Mouse (Mus musculus) lung, postnatal 0 days (tissue): ENCODE measurements around the gene Dpy19l1.

ENCODE experiments used
- CTCF ChIP-seq: IDR thresholded peaks from 2 replicates; pipeline ENCODE4 v1.5.1; 2016; ENCODE audit warnings: antibody characterized with exemption, mild to moderate bottlenecking
- EP300 ChIP-seq: IDR thresholded peaks from 2 replicates; pipeline ENCODE4 v1.6.1; 2016; ENCODE audit warnings: antibody characterized with exemption, mild to moderate bottlenecking, control low read depth

DNA sequence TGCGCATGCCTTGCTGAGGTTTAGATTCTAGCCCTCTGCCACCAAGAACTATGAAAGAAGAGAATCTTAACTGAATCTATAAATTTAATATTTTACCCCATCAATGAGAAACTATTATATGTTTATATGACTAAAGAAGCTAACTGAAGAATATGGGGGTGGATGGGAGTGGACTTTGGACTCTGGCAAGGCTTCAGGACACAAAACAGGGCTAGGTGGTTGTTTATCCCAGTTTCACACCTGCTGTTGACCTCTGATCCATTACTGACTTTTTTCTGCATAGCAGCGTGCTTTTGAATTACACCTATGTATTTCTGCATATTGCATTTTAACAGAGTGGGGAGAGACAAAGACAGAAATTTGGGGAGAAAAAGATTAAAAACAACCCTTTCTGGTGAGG lies 124.1 kb downstream of the Dpy19l1 start:
- no peak for TF ChIP-seq CTCF
- no peak for TF ChIP-seq EP300
